Mouse (Mus musculus): Measurements from ENCODE around the gene Rpl23.

DNA sequence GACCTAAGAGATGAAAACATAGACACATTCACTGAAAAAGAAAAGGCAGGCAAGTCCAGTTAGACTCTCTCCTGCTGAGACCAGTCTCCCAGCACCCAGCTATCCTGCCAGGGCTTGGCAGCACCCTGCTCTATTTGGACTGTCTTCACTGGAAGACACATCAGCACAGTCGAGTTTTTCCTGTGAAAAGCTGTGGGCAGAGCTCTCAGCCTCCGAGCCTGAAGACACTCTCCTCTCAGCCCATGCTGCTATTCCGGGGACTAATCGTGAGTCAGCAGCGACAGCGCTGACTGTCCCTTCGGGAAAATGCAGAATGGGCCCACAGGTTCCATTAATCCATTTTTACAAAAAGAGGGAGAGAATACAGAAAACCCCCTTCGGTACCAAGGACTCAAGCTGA, 29.0 kb downstream of the Rpl23 start:
- TF ChIP-seq USF1 (IDR thresholded peaks at IDR 0.05; ENCODE audit: low read depth), result no peak
- no peak for TF ChIP-seq CTCF (IDR thresholded peaks at IDR 0.05; ENCODE audit: control insufficient read depth, insufficient read depth, insufficient read length)
- TF ChIP-seq CEBPB (IDR thresholded peaks at IDR 0.05; ENCODE audit: low read depth), result no peak

Data from C2C12 (cell line).